Mouse (Mus musculus) thymus, postnatal 10 days (tissue): Measurements from ENCODE around the gene Camkk1.

ENCODE experiments used
- DNase-seq, 2 experiments: peaks; one replicate each; pipeline ENCODE4 v3.0.0; 2021; ENCODE audit warnings: low spot score in 2 of 2

The Camkk1 gene

GRCm38 (mm10) chr11:73014831-73015344 lies 3.9 kb upstream of the Camkk1 start:
- peak; percentile 63 to 74 for DNase-seq

GRCm38 (mm10) chr11:73015391-73016102 lies 3.3 kb upstream of the Camkk1 start:
- no peak for DNase-seq

- DNase-seq = no peak
Observed at GRCm38 (mm10) chr11:73016103-73016420, 2.7 kb upstream of the Camkk1 start.

GRCm38 (mm10) chr11:73019147-73019795 lies 463 bp downstream of the Camkk1 start:
- DNase-seq = peak; percentile 92 to 95

GRCm38 (mm10) chr11:73020953-73021800 lies 2.4 kb downstream of the Camkk1 start:
- no peak for DNase-seq

GRCm38 (mm10) chr11:73023099-73023498 lies 4.3 kb downstream of the Camkk1 start:
- no peak for DNase-seq

GRCm38 (mm10) chr11:73023827-73024226 lies 5.0 kb downstream of the Camkk1 start:
- no peak for DNase-seq

GRCm38 (mm10) chr11:73024236-73024904 lies 5.6 kb downstream of the Camkk1 start:
- DNase-seq = no peak

- no peak for DNase-seq
Observed at GRCm38 (mm10) chr11:73026961-73027360, 8.2 kb downstream of the Camkk1 start.

GRCm38 (mm10) chr11:73030821-73031498 lies 12.2 kb downstream of the Camkk1 start:
- peak in 1 of 2 experiments; percentile 42 for DNase-seq

- no peak for DNase-seq
Observed at GRCm38 (mm10) chr11:73031536-73031935, 12.7 kb downstream of the Camkk1 start.

- DNase-seq = no peak
Observed at GRCm38 (mm10) chr11:73036077-73036476, 17.3 kb downstream of the Camkk1 start.

GRCm38 (mm10) chr11:73036889-73037288 lies 18.1 kb downstream of the Camkk1 start:
- DNase-seq = no peak

- DNase-seq = no peak
Observed at GRCm38 (mm10) chr11:73037691-73038090, 18.9 kb downstream of the Camkk1 start.

- DNase-seq = peak; percentile 66 to 83
Observed at GRCm38 (mm10) chr11:73039102-73039799, 20.4 kb downstream of the Camkk1 start.

GRCm38 (mm10) chr11:73044229-73044755 lies 25.5 kb downstream of the Camkk1 start:
- DNase-seq = no peak

GRCm38 (mm10) chr11:73044789-73045188 lies 26.0 kb downstream of the Camkk1 start:
- DNase-seq = no peak

GRCm38 (mm10) chr11:73047542-73047996 lies 28.8 kb downstream of the Camkk1 start, which contains the start of gene Ncbp3:
Ncbp3 (plus strand) TSS chr11:73047783.
- DNase-seq = peak; percentile 96 to 99

- peak in 1 of 2 experiments; percentile 64 for DNase-seq
Observed at GRCm38 (mm10) chr11:73048030-73048876, 29.4 kb downstream of the Camkk1 start.
